Mouse (Mus musculus): Measurements from ENCODE around the gene Gm11042.

DNA sequence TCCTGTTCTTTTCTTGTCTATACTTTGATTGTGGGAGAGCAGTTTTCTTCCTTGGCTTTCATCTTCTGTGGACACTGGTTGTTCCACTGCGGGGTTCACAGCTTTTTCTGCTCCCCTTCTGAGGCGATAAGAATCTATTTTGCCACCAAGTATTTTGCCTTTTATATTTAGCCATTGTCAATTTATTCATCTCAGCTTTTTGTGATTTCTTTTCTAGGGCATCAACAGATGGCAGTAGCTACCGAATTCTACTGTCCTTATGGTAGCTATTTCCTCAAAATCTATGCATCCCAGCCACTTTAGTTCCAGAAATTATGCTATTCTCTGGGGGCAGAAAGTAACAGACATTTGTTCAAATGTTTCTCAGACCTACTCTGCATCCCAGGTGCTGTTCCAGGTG, 10.4 kb upstream of the Gm11042 start:
- no peak for TF ChIP-seq CTCF (IDR thresholded peaks at IDR 0.05; ENCODE audit: low read depth)
- TF ChIP-seq EP300 (IDR thresholded peaks at IDR 0.05; ENCODE audit: low read depth) = no peak
